Mouse (Mus musculus) bone marrow, adult 2 months (tissue): ENCODE measurements around the gene Trappc6a. TPM values are rescaled to one million over a fixed set of nuclear protein-coding genes. Genes with fewer than 3 reads are reported as not detected.
A peak's percentile ranks its signal among the peaks of the same experiment; 100 is the strongest.

Experiments used
- H3K27ac ChIP-seq: fragments of 200-500 bp; 2 replicates; pipeline ENCODE4 v1.5.1; 2012; ENCODE audit warnings: low read depth, mild to moderate bottlenecking, control low read depth, inconsistent platforms, low read length; ENCODE audit not compliant: control insufficient read depth, poor library complexity, insufficient read depth
- H3K4me1 ChIP-seq: fragments of 200-500 bp; 2 replicates; pipeline ENCODE4 v1.6.1; 2011; ENCODE audit warnings: low read length; ENCODE audit not compliant: control insufficient read depth, insufficient read depth
- H3K4me3 ChIP-seq: fragments of 200-500 bp; replicated peaks from 2 replicates; pipeline ENCODE3; 2011; ENCODE audit warnings: mild to moderate bottlenecking, low read depth, low read length, control low read depth; ENCODE audit not compliant: control insufficient read depth
- CTCF ChIP-seq: fragments of 200-500 bp; IDR thresholded peaks from 2 replicates; pipeline ENCODE4 v1.5.1; 2011; ENCODE audit warnings: low read length, control low read depth; ENCODE audit not compliant: control insufficient read depth, insufficient read depth
- POLR2A ChIP-seq: fragments of 200-500 bp; IDR thresholded peaks from 2 replicates; pipeline ENCODE4 v1.6.1; 2011; ENCODE audit warnings: low read depth, mild to moderate bottlenecking, control low read depth, low read length, borderline replicate concordance; ENCODE audit not compliant: control insufficient read depth
- WGBS: fragments of 180-500 bp; shearing (Covaris S2); methylation state at CpG from one replicate; pipeline ENCODE4 v1.1.7; 2018; 5-methylcytosine and 5-hydroxymethylcytosine counted together
- polyA plus RNA-seq: library from polyadenylated mRNA; stranded (reverse); fragments of >200 nt; gene quantifications from 2 replicates; pipeline ENCODE4 v1.2.4, GENCODE M21; 2011; ENCODE audit warnings: low replicate concordance; ENCODE audit not compliant: missing spikeins, insufficient read depth, insufficient read length

The Trappc6a gene
- polyA plus RNA-seq, 1 experiment = 12.4 TPM

DNA sequence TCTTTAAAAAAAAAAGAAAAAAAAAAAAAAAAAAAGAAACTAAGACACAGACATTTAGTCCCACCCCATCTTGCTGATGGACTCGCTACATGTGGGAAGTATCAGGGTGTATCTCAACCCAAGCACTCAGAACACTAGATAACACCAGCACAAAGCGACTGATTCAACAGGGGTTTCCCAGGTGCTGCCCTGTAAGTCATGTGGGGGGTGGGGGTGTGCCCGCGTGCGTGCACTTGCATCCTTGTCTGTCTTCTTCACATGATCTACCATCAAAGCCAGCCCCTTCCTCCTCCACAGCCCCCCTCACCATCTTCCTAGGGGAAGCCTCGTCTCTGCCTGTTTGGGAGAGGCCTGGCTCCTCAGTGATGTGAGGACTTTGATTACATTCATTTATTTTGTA is 4.2 kb downstream of the Trappc6a start:
- peaks cover 3% of the 10 kb centered on the region; the same call in 1 of the 2 replicates for H3K4me1 ChIP-seq
- no peak overlapping the region for H3K4me3 ChIP-seq
- TF ChIP-seq POLR2A (no peak), CTCF (no peak)
- 77% methylated on average over 6 of the region's 6 CpGs for WGBS
- no peak overlapping the region for H3K27ac ChIP-seq

DNA sequence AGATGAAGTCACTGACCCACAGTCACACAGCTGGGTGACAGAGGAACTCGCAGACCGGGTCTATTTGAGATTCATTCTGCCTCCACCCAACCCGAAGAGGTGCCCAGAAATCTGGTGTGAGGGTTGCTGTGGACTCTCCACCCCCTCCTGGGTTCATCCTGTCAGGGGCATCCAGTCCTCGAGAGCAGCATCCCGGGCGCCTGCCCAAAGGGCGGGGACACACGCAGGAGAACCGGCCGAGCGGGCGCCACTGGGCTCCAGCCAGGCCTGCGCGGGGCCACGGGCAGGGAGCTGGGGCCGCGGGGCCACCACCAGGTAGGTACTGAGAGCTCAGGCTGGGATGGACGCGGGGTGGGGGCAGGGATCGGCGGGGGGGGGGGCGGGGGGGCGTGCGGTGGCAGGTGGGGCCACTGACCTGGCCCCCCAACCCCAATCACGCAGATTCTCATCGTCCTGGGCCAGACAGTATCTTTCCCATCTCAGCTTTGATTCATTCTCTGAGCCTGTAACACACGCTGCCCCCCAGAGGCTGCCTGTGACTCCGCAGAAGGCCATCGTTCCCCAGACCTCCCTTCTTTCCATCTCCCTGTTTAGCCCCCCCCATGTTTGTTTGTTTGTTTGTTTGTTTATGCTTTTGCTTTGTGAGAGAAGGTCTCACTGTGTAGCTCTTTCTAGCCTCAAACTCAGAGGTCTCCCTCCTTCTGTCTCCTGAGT is 9.6 kb downstream of the Trappc6a start, which contains the start of gene Nkpd1:
Gene Nkpd1 (plus strand): TSS at position 187 of the 714 bp plus-strand sequence.
- H3K4me3 ChIP-seq = no peak within 1 kb of the TSS
- WGBS = 7% methylated on average over 29 of the region's 29 CpGs
- H3K4me1 ChIP-seq = no peaks in the 10 kb centered on the region
- TF ChIP-seq POLR2A = no peak
- peak; percentile 34; the same call in 1 of the 2 replicates for TF ChIP-seq CTCF
- no peak within 1 kb of the TSS; the same call in 1 of the 2 replicates for H3K27ac ChIP-seq

DNA sequence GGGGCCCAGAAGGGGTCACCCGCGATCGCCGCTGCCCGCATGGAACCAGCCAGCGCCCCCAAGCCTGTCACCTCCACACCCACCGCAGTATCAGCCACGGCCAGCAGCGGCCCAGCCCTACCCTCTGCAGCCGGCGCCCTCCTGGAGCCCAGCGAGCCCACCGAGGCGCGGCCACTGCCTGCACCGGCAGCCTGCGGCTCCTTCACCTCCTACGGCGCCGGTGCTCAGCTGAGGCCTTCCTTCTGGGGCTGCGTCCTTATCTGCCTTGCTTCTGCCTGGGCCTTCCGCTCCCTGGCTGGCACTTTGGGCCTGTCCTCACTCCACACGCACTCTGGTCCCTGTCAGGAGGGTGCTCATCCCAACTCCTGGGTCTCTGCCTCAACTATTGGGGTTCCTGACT is 11.8 kb downstream of the Trappc6a start:
- Histone ChIP-seq H3K27ac (no peak overlapping the region), H3K4me3 (no peak overlapping the region), H3K4me1 (no peaks in the 10 kb centered on the region; the same call in 1 of the 2 replicates)
- 12% methylated on average over 23 of the region's 23 CpGs for WGBS
- TF ChIP-seq POLR2A (no peak), CTCF (no peak)

DNA sequence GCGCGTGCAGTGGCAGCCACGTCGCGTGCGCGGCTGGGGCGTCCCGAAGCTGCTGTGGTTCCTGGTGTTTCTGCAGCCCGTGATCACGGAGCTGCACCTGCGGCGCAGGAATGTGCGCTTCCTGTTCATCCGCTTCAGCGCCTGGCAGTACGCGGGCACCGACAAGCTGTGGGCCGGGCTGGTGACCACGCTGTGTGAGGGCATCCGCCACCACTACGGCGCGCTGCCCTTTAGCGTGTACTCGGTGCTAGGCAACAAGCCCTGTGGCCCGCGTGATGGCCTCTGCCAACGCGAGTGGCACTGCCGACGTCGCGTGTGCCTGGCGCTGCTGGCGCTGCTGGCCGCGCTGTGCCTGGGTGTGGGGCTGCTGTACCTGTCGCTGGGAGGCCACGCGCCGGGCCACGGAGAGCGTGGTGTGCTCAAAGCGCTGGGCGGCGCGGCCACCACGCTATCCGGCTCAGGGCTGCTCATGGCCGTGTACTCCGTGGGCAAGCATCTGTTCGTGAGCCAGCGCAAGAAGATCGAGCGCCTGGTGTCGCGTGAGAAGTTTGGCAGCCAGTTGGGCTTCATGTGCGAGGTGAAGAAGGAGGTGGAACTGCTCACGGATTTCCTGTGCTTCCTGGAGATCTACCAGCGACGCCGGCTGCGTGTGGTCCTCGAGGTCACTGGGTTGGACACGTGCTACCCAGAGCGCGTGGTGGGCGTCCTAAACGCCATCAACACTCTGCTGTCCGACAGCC is 15.0 kb downstream of the Trappc6a start:
- 3% methylated on average over 72 of the region's 72 CpGs for WGBS
- Histone ChIP-seq H3K4me1 (no peaks in the 10 kb centered on the region; the same call in 1 of the 2 replicates), H3K27ac (no peak overlapping the region), H3K4me3 (no peak overlapping the region)
- no peak for TF ChIP-seq CTCF
- TF ChIP-seq POLR2A = no peak; the same call in 1 of the 2 replicates

DNA sequence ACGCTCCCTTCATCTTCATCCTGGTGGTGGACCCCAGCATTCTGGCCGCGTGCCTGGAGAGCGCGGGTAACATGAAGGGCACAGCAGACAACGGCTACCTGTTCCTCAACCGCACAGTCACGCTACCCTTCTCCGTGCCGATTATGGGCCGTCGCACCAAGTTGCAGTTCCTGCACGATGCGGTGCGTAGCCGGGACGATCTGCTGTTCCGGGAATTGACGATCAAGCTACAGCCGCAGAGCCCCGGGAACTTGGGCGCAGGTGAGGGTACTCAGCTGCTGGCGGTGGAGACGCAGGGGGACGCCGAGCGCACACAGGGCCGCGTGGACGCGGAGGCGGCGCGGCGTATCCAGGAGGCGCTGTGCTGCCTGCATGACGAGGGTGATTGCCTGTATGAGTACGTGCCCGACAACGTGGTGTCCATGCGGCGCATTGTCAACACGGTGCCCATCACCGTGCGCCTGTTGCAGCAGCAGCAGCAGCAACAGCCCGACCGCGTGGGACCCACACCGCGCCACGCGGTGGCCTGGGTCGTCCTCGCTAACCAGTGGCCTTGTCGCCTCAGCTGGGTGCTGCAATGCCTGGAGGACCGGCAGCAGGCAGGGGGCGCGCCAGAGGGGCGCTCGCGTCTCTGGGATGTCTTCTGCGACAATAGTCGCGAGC is 15.7 kb downstream of the Trappc6a start:
- TF ChIP-seq POLR2A (peak; percentile 5; the same call in 1 of the 2 replicates), CTCF (peak; percentile 30; the same call in 1 of the 2 replicates)
- under 1% methylated on average over 64 of the region's 64 CpGs for WGBS
- Histone ChIP-seq H3K27ac (no peak overlapping the region), H3K4me1 (no peaks in the 10 kb centered on the region; the same call in 1 of the 2 replicates), H3K4me3 (peak overlapping the region; percentile 1)

DNA sequence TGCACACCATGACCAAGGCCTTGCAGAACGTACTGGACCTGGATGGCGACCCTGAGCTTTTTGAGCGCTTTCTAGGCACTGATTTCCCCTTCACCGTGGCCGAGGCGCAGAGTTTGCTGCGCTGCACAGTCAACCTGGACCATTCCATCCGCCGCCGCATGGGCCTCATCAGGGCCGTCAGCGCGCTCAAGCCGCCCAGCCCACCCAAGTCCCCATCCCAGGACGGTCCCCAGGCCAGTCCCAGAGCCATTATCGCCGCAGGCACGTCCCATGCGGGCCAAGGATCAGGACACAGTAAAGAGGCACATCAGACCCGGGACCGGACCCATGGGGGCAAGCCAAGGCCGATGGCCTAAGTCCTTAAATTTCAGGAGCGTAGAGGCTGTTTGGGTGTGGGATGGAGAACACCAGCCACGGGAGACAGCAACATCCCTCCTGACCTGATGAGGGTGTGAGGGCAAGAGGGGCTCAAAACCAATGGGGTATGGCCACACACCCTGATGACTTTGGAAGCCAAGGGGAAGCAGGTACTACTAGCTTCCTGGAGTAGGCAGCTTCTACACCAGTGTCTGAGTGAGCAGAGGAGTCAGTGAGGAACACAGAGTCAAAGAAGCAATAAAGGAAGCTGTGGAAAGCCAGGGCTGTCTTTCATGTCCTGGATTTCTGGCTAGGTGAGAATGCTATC is 16.4 kb downstream of the Trappc6a start:
- Histone ChIP-seq H3K27ac (no peak overlapping the region), H3K4me1 (no peaks in the 10 kb centered on the region; the same call in 1 of the 2 replicates), H3K4me3 (no peak overlapping the region)
- 35% methylated on average over 24 of the region's 24 CpGs for WGBS
- no peak for TF ChIP-seq POLR2A
- no peak for TF ChIP-seq CTCF

DNA sequence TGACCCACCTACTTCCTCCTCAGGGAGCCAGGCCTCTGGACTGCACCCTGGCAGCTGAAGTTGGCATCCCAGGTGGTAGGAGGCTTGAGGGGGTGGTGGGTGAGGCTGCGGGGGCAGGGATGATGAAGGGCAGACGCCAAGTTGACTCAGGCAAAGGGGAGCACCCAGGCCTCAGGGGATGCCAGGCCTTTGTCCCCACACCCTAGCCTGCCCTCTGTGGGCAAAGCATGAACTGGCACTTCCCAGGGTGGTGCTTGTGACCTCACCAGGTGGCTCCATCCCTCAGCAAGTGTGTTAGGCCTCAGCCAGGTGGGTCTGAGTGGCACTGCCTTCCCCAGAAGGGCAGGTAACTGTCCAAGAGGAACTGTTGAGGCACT is 16.9 kb downstream of the Trappc6a start:
- H3K27ac ChIP-seq = no peak overlapping the region
- WGBS = 66% methylated on average over 2 of the region's 2 CpGs

More for the DNA sequence above, 16.9 kb downstream of the Trappc6a start:
- H3K4me3 ChIP-seq = no peak overlapping the region
- TF ChIP-seq CTCF = no peak
- no peak for TF ChIP-seq POLR2A
- H3K4me1 ChIP-seq = no peaks in the 10 kb centered on the region; the same call in 1 of the 2 replicates
